Mouse (Mus musculus): ENCODE measurements at regions not wholly inside any gene's neighbourhood (a gene's known extent, or its start where the extent isn't known, plus 50 kb on each side); places are given as distances from the start of the nearest gene placed in this dataset.

DNA sequence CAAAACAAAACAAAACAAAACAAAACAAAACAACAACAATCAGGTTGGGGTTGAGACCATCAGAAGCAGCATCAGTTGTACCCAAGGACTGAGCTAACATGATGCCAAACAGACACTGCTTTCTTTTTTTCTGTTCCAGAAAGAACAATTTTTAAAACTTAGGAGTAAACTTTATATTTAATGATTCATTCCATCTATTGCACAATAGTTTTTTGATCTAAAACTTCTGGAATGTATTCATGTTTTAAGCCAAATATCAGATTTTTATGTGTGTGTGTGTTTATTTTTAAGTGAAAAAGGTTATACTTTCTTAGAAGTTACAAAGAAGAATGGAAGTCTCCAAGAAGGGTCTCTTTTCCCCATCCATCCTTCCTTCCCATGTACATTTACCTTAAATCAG, 174.0 kb downstream of the Dusp6 start:
- no peak for TF ChIP-seq CTCF (IDR thresholded peaks at IDR 0.05)
- no peak for TF ChIP-seq EP300 (IDR thresholded peaks at IDR 0.05)
